Mouse (Mus musculus): ENCODE data around the gene Zfp1.

DNA sequence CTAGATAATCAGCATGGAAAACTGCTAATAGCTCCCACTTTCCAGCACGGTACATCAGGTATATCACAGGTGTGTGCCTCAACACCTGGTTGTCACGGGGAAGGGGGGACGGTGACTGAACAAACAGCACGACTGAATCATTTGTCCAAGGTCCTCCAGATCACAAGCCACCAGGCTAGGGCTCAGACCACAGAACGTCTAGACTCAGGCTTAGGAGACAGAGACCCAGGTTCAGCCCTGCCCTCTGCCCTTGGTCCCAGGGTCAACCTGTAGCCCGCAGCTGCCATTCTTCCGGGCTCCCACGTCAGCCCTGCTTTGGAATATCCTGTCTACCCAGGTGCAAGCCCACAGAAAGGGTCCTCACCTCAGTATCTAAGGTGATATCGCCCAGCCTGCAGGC is 58.2 kb downstream of the Zfp1 start:
- TF ChIP-seq CTCF (IDR thresholded peaks at IDR 0.05; ENCODE audit: low read depth) (no peak), EP300 (IDR thresholded peaks at IDR 0.05; ENCODE audit: low read depth) (no peak)

Data from heart, postnatal 0 days (tissue).